Mouse (Mus musculus) retina, adult 2 months (tissue): ENCODE measurements at regions not wholly inside any gene's neighbourhood (a gene's known extent, or its start where the extent isn't known, plus 50 kb on each side); places are given as distances from the start of the nearest gene placed in this dataset.
A peak's percentile ranks its signal among the peaks of the same experiment; 100 is the strongest.

ENCODE experiments used
- DNase-seq: peaks from one replicate; pipeline ENCODE4 v3.0.0-alpha.2; 2012; ENCODE audit warnings: low read depth, low spot score

GRCm38 (mm10) chr15:97620261-97620660, 85.4 kb downstream of the Rpap3 start:
- DNase-seq: no peak

- DNase-seq: no peak
These were observed 85.9 kb downstream of the Rpap3 start for GRCm38 (mm10) chr15:97619764-97620163.

DNA sequence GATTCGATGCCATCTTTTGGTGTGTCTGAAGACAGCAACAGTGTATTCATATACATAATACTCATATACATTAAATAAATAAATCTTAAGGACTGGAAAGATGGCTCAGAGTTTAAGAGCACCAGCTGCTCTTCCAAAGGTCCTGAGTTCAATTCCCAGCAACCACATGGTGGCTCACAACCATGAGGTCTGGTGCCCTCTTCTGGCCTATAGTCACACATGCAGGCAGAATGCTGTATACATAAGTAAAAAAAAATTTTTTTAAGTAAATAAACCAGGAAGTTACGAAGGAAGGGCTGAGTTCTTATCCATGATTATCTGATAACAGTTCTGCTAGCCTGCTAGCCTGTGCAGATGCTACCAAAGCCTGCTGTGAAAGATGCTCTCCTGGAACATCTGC, 93.3 kb downstream of the Rpap3 start:
- DNase-seq: no peak

- no peak for DNase-seq
These were observed 94.9 kb downstream of the Rpap3 start for GRCm38 (mm10) chr15:97610767-97611166.

DNA sequence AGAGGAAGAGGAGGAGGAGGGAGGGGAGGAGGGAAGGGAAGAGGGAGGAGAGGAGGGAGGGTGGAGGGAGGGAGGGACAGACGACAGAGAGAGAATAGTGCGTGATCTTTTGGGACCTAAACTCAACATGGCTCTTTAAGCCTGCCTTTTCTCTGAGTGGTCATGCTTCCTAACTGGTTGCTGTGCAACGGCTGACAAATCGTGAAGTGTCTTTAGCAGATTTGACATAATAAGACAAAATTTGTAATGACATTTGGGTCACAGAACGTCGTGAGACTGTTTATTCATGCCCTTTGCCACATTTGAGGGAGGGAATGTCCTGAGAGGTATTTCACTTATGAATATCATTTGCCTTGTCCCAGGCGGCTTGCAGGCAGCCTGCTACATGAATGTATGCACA, 96.1 kb downstream of the Rpap3 start:
- no peak for DNase-seq

- DNase-seq: no peak
These were observed 97.0 kb downstream of the Rpap3 start for GRCm38 (mm10) chr15:97608651-97609050.

GRCm38 (mm10) chr15:97607617-97608206, 97.9 kb downstream of the Rpap3 start:
- DNase-seq: no peak

DNA sequence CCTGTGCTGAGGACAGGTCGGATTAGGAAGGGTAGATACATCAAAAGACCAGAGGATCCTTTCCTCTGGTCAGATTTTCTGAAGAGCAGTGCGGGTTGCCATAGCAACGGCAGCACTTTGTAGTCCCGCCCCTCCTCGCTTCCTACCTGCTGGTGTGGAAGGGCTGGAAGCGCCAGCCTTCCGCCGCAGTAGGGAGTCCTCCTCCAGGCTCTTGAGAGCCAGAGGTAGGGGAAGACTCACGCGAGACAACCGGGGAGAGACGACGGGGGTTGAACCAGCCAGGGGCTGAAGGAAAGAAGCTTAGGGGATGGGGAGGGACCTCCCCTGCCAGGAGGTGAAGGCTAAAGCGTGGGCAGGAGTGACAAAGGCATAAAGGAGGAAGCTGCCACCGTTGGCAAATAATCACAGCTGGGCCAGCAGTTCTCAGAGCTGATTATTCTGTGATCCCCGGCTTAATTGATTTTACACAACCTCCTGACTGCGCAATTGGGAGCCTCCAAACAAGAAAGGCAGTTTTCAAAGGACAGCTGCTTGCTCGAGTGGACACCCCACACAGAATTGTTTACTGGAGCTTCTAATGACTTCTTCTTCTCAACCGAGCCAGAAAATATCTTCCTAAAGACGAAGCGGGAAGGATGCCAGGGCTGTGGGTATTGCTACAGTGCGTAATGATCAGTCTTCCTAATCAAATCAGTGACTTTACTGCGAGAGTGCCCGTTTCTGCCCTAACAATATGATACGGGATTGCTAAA, 98.8 kb downstream of the Rpap3 start:
- peak; percentile 28 for DNase-seq

DNA sequence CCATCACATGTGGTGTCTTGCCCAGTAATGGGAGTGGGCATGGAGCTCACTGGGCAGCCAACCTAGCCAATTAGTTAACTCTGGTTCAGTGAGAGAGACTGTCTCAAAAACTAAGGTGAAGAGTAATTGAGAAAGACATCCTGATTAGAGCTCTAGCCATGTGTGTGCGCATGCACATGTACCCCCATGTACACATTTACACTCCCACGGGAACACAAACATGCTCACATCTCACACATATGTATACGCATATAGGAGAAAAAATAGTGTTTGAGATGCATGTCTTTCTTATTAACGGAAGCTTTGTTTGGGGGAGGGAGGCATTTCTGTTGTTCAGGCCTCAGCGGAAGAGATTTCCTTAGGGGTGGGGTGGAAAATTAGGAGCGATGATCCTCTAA, 99.4 kb downstream of the Rpap3 start:
- no peak for DNase-seq

DNA sequence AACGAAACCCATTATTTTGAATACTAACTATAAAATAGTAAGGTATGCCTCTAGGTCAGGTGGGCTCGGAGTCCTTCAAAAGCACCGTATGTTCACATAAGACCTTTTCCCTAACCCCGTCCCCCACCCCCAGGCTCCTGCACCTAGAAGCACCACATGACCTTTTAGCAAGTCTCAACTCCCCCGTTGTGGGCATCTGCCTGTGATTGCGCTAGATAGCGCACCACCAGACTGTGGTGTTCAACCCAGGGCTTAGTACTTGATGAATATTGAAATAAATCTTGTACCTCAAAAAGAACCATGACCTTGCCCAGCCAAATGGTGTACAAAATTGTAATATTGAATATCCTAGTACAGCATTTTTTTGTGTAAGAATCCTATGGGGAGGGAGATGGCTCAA, 99.8 kb downstream of the Rpap3 start:
- DNase-seq: no peak

DNA sequence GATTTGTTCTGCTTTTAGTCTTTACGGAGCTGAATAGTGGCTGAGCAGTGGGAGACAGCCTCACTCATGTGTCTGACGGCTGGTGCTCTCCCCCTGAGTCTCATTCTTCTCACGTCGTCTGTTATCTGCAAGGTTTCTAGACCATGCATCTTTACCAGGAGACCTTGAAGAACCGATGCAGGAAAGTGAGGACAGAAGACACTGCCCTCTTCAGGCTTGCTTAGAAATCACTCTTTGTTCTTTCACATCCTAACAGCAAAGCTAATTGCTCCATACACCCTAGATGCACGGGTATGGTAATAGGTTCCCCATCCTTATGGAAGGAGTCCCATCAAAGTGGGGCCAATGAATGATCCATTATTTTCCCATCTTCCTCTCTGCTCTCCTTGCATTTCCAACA, 102.1 kb downstream of the Rpap3 start:
- DNase-seq: no peak

DNA sequence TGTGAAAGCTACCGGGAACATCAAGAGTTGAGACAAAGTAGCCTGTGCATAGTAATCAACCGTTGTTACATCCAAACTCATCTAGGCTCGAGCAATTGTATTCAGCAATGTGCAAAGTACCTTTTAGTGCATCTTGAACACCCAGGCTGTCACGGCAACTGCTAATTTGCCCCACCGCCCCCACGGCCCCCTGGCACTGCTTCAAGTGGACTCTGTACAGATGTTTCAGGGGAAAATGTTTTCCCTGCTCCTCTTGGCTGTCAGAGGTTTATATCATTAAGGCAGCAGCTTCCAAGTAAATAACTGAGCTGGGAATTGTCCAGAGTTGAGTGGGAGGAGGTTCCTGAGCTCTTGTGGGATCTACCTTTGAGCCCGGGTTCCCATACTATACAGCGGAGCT, 107.4 kb downstream of the Rpap3 start:
- no peak for DNase-seq

DNA sequence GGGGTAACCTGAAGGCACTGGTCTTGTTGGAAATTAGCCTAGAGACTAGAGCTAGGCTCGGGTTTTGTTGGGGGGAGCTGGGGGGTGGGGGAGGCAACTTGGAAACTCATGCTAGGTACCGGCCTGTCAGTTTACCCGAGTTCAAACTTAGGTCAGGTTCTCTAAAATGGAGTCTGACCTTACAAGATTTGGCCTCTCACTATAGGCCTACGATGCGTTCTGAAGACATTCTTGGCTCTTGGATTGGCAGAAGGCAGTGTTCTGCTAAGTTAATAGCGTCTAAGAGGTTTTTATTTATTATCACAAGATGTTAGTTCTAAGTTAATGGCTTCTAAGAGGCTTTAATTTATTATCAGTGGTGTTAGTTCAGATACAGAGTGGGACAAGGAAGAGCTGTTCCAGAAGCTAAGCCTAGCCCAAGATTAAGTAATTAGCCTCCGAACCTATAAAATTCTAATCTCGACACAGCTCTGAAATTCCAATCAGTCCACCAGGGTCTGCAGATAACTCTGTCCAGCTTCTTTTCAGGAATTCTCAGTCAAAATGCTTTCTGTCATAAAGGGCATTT, 109.0 kb downstream of the Rpap3 start:
- no peak for DNase-seq

- no peak for DNase-seq
These were observed 110.3 kb downstream of the Rpap3 start for GRCm38 (mm10) chr15:97595284-97595796.

DNA sequence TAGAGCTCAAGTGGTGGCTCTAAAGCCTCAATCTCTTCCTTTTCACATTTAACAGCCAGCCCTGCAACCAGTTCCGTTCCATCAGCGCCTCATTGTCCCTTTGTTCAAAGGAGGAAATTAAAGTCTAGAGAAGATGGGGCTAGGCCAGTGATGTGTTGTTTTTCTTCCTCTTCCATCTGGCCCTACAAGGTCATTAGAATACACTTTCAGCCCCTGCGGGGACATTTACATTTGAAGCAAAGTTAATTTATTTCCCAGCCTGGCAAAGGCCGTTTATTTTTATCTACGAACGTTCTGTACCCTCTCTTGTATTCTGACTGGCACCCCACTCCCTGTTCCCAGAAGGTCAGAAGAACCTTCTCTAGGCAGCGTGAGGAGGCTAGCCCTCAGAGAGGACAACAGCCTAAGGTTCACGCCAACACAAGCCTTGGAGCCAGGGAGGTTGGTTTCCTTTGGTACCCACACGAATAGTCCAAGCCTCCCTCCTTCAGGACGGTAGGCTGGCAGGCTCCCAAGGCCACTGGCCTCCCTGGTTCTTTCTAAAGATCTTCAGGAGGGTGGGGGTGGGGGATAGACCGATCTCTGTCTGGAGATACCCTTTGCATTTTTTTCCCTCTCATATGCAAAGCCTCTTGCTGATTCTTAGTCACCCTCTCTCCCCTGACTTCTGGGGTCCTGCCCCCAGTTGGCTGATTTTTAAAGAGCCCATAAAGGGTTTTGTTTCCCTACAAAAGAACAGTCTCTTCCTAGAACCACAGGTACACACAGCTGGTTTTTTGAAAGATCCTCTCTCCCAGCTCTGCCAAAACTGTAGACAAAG, 111.6 kb downstream of the Rpap3 start:
- no peak for DNase-seq

DNA sequence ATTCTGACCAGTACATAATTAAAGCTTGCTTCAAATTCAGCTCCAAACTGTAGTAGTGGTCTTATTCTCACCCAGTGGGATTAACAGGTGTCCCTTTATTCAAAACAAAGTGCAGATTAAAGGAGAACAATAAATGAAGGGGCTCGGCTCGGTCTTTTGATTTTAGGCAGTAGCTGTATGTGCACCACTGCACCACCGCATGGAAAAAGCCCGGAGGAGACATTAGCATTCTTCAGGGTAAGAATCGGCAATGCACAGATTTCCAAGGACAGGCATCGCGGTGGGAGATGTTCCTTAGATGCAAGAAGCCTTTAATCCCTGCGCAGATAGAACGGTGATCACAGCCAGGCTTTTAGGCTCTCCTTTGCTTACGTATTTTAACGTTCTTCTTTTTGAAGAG, 112.8 kb downstream of the Rpap3 start:
- DNase-seq: no peak

DNA sequence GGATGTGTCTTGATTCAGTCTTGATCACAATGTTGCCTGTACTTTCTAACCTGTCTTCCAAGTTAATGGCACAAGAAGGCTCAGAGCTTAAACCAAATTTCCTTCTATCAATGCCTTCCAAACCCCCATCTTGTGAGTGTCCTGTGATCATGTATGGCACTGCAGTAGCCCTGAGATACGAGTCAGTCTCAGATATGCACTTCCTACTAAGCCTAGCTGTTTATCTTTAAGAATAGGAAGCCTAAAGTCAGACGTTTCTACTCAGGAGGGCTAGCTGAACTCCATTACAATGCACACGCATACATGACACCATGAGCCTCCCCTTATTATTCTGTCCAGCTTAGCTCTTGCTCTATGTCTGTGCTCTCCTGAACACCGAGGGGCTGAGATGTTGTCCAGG, 114.2 kb downstream of the Rpap3 start:
- no peak for DNase-seq

GRCm38 (mm10) chr15:97590732-97591292, 114.8 kb downstream of the Rpap3 start:
- no peak for DNase-seq

DNA sequence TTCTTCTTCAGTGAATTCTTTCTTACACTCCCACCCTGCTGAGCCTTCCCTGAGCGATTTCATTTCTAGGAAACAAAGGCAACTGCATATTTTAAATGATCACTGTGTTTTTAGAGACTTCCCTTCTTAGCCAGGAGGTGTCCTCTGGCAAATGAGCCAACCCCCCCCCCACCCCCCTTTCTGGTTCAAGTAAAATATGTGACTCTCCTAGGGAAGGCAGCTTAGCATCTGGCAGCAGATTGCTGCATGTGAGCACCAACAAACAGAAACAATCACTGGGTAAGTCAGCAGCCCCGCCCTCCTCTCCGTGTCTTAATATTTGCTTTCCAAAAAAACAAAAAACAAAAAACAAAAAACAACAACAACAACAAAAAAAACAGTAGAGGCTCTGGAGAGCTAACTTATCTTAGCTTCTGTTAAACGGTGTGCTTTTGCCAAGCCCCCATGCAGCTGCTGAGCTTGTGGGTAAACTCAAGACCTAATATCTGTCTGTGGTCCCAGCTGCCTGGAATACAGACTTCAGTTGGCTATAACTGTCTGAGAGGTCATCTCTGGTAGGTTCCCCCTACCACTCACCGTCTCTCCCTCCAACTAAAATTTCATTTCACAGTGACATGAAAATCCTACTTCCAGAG, 117.9 kb downstream of the Rpap3 start:
- DNase-seq: no peak

DNA sequence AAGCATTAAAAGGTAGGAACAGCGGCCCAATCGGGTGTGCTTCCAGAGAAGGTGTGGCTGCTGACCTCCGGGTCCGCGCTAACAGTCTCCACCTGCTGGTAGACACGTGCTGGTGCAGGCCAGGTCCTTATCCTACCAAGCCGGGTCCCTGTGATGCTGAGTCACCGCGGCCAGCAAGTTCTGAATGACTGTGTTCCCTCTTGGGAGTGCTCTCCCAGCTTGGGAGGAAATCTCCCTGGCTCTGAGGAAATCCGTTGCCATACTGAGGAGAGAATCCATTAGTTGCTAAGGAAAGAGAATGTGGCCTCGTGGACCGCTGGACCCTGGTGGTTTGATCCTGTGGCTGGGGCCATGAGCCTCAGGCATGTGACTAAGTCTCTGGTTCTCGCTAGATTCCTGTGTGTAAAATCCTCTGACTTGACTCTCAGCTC, 123.9 kb downstream of the Rpap3 start:
- peak; percentile 23 for DNase-seq

DNA sequence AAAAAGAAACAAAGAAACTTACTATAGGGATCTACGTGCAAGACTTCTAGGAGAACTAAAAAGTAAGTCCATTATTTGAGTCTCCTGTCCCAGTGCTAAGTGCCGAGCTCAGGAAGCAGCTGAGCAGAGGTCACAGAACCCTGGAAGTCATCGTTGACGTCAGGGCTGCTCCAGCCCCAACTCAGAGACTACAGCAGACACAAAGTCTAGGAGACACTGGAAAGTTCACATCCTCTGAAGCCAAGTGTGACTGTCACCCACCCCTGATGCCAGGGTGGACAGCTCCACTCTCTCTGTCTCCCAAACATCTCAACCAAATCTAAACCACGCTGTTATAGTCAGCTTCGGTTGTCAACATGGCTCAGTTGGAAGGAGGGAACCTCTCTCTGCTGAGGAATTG, 124.9 kb downstream of the Rpap3 start:
- DNase-seq: no peak
